ENCODE assay signal across 19 mouse cellular contexts in the genomic region with DNA sequence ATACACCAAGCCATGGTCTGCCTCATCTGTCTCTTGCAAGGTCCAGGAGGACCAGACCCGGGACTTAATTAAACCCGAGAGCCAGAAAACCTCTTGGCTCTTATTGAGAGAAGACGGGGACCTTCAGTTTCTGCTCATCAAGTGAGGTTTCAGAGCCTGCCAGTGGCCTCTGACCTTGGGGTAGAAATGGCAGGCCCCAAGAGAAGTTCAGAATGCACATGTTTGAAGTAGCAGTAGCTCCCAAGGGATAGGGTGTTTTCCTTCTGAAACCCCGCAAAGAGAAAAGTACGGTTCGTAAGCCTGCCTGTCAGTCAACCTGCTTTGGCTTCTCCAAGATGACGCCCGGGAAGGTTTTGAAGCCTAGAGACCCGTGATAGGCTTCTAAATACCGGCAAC.
A peak's percentile ranks its signal among the peaks of the same experiment; 100 is the strongest.
DNase-seq lines count a peak whose midpoint lies in the region; ATAC-seq and TF ChIP-seq lines count a peak whose summit lies in the region.
"Had no signal": no experiment of that assay in that cellular context is flagged by ENCODE, and none has a peak within 500 bp of the region (broad histone marks: within the 10 kb centered on the region; RNA-seq: fewer than 3 reads in every experiment).

No protein-coding gene starts in this region.

- H3K4me1 ChIP-seq in kidney, embryonic 16.5 days (ENCODE audit: insufficient read depth, low read length), result peaks cover 25% of the 10 kb centered on the region
- peaks cover 57% of the 10 kb centered on the region for H3K4me1 ChIP-seq in intestine, embryonic 16.5 days (ENCODE audit: control insufficient read depth, insufficient read depth, low read length)
- peaks cover 39 to 57% of the 10 kb centered on the region in 2 experiments for H3K4me1 ChIP-seq in liver, embryonic 14.5 days (replicated peaks; ENCODE audit: control insufficient read depth in 2 of 2, insufficient read depth in 2 of 2, low read length in 1 of 2)
- H3K4me1 ChIP-seq in stomach, embryonic 16.5 days (ENCODE audit: control insufficient read depth, insufficient read depth, low read length), result peaks cover 35% of the 10 kb centered on the region
- 0 out of 2 replicates have a peak, but pooled peaks cover 2% of the 10 kb centered on the region for H3K4me1 ChIP-seq in thymus, adult 2 months (replicated peaks; ENCODE audit: control insufficient read depth, insufficient read depth, low read length)
- H3K4me1 ChIP-seq: forebrain, embryonic 15.5 days had no signal

- H3K27me3 ChIP-seq in kidney, embryonic 16.5 days (ENCODE audit: insufficient read depth, low read length), result no peaks in the 10 kb centered on the region
- no peaks in the 10 kb centered on the region for H3K27me3 ChIP-seq in intestine, embryonic 16.5 days (replicated peaks; ENCODE audit: control insufficient read depth, insufficient read depth, low read length)
- no peaks in the 10 kb centered on the region for H3K27me3 ChIP-seq in liver, embryonic 14.5 days (ENCODE audit: control insufficient read depth, insufficient read depth, low read length)
- H3K27me3 ChIP-seq in stomach, embryonic 16.5 days (ENCODE audit: control insufficient read depth, insufficient read depth, low read length), result no peaks in the 10 kb centered on the region
- H3K27me3 ChIP-seq in thymus, adult 2 months (ENCODE audit: control insufficient read depth, insufficient read depth, low read length), result no peaks in the 10 kb centered on the region
- H3K27me3 ChIP-seq: heart, embryonic 15.5 days had no signal

- no peaks in the 10 kb centered on the region for H3K36me3 ChIP-seq in kidney, embryonic 16.5 days (ENCODE audit: insufficient read depth, low read length)
- no peaks in the 10 kb centered on the region for H3K36me3 ChIP-seq in intestine, embryonic 16.5 days (ENCODE audit: control insufficient read depth, insufficient read depth, low read length)
- no peaks in the 10 kb centered on the region for H3K36me3 ChIP-seq in liver, embryonic 14.5 days (replicated peaks; ENCODE audit: control insufficient read depth, insufficient read depth, low read depth)
- H3K36me3 ChIP-seq in stomach, embryonic 16.5 days (ENCODE audit: control insufficient read depth, insufficient read depth, low read length), result no peaks in the 10 kb centered on the region
- no peaks in the 10 kb centered on the region for H3K36me3 ChIP-seq in thymus, adult 2 months (ENCODE audit: control insufficient read depth, insufficient read depth, low read length)
- H3K36me3 ChIP-seq: forebrain, embryonic 15.5 days; heart, embryonic 15.5 days; neural tube, embryonic 13.5 days had no signal

- TF ChIP-seq CTCF in liver, embryonic 14.5 days (IDR thresholded peaks at IDR 0.05; ENCODE audit: low read depth), result no peak
- no peak for TF ChIP-seq CTCF in thymus, adult 2 months (IDR thresholded peaks at IDR 0.05; ENCODE audit: borderline replicate concordance, control insufficient read depth, extremely low read depth, insufficient read depth, low read length, poor library complexity)

- TF ChIP-seq POLR2A in thymus, adult 2 months (IDR thresholded peaks at IDR 0.05; ENCODE audit: control insufficient read depth, extremely low read depth, insufficient read depth, low read length, poor library complexity), result no peak

- 57% methylated on average over 10 of the region's 10 CpGs for WGBS in kidney, embryonic 16.5 days
- 55% methylated on average over 10 of the region's 10 CpGs for WGBS in intestine, embryonic 16.5 days
- 60% methylated on average over 10 of the region's 10 CpGs for WGBS in liver, embryonic 14.5 days (ENCODE audit: insufficient replicate concordance)
- WGBS in stomach, embryonic 16.5 days, result 69% methylated on average over 10 of the region's 10 CpGs
- WGBS in thymus, adult 2 months, result 94% methylated on average over 10 of the region's 10 CpGs

- DNase-seq in kidney, postnatal 10 days, result no peak
- no peak for DNase-seq in liver, embryonic 14.5 days (ENCODE audit: low read depth in 3 of 3, low spot score in 3 of 3)
- DNase-seq in thymus, adult 2 months, result no peak
- DNase-seq: adrenal gland, postnatal 10 days; cerebellum, adult 11 months; cerebellum, postnatal 14 days; embryo, embryonic 11 days; left cerebral cortex, postnatal 4 days; lung, adult 18-20 months; lung, postnatal 14 days; thymus, postnatal 36 days had no signal

- H3K27ac ChIP-seq in kidney, embryonic 16.5 days (ENCODE audit: low read length), result peak overlapping the region; percentile 54; the same call in 1 of the 2 replicates
- peak overlapping the region; percentile 82 for H3K27ac ChIP-seq in intestine, embryonic 16.5 days (ENCODE audit: low read length)
- peak overlapping the region; percentile 88 for H3K27ac ChIP-seq in liver, embryonic 14.5 days
- peak overlapping the region; percentile 61 for H3K27ac ChIP-seq in stomach, embryonic 16.5 days (ENCODE audit: low read length)
- no peak overlapping the region for H3K27ac ChIP-seq in thymus, adult 2 months (ENCODE audit: control insufficient read depth, insufficient read depth, low read length)
- H3K27ac ChIP-seq: forebrain, embryonic 15.5 days; heart, embryonic 15.5 days; kidney, postnatal 0 days; neural tube, embryonic 13.5 days had no signal

- H3K9ac ChIP-seq in kidney, embryonic 16.5 days (replicated peaks; ENCODE audit: low read length), result no peak overlapping the region
- no peak overlapping the region for H3K9ac ChIP-seq in intestine, embryonic 16.5 days (ENCODE audit: low read depth, low read length)
- H3K9ac ChIP-seq in liver, embryonic 14.5 days (replicated peaks), result peak overlapping the region; percentile 0
- H3K9ac ChIP-seq in stomach, embryonic 16.5 days (ENCODE audit: low read length), result no peak overlapping the region
- H3K9ac ChIP-seq: forebrain, embryonic 15.5 days; heart, embryonic 15.5 days; neural tube, embryonic 13.5 days had no signal

- no peak for ATAC-seq in kidney, embryonic 16.5 days (ENCODE audit: low FRiP score, low TSS enrichment)
- no peak for ATAC-seq in intestine, embryonic 16.5 days
- ATAC-seq in liver, embryonic 14.5 days (ENCODE audit: insufficient read depth), result no peak
- no peak for ATAC-seq in stomach, embryonic 16.5 days (ENCODE audit: insufficient read depth, low FRiP score)
- no peak for ATAC-seq in megakaryocyte-erythroid progenitor cell, adult 5-6 weeks (replicated peaks; ENCODE audit: low FRiP score, low TSS enrichment, poor library complexity, severe bottlenecking)
- ATAC-seq: forebrain, embryonic 15.5 days had no signal

- H3K4me2 ChIP-seq in kidney, embryonic 16.5 days (replicated peaks; ENCODE audit: low read depth, low read length), result no peak overlapping the region
- peak overlapping the region; percentile 26 for H3K4me2 ChIP-seq in intestine, embryonic 16.5 days (ENCODE audit: low read depth, low read length)
- peak overlapping the region; percentile 6 for H3K4me2 ChIP-seq in liver, embryonic 14.5 days (ENCODE audit: low read depth)
- H3K4me2 ChIP-seq in stomach, embryonic 16.5 days (ENCODE audit: low read depth, low read length), result no peak overlapping the region
- H3K4me2 ChIP-seq: forebrain, embryonic 15.5 days; heart, embryonic 15.5 days; neural tube, embryonic 13.5 days had no signal

- no peak overlapping the region for H3K4me3 ChIP-seq in kidney, embryonic 16.5 days (ENCODE audit: low read length)
- H3K4me3 ChIP-seq in intestine, embryonic 16.5 days (ENCODE audit: low read length), result no peak overlapping the region
- no peak overlapping the region for H3K4me3 ChIP-seq in liver, embryonic 14.5 days (ENCODE audit: insufficient read depth in 1 of 2, low read depth in 2 of 2, low read length in 2 of 2)
- H3K4me3 ChIP-seq in stomach, embryonic 16.5 days (replicated peaks; ENCODE audit: low read length), result no peak overlapping the region
- H3K4me3 ChIP-seq in thymus, adult 2 months (ENCODE audit: control insufficient read depth, insufficient read depth, low read length), result no peak overlapping the region
- H3K4me3 ChIP-seq: forebrain, embryonic 15.5 days; heart, embryonic 15.5 days; neural tube, embryonic 13.5 days had no signal

- no peaks in the 10 kb centered on the region for H3K9me3 ChIP-seq in kidney, embryonic 16.5 days (ENCODE audit: low read length)
- H3K9me3 ChIP-seq in intestine, embryonic 16.5 days (ENCODE audit: control insufficient read depth, low read length), result no peaks in the 10 kb centered on the region
- H3K9me3 ChIP-seq in liver, embryonic 14.5 days (ENCODE audit: control insufficient read depth, low read length), result no peaks in the 10 kb centered on the region
- no peaks in the 10 kb centered on the region for H3K9me3 ChIP-seq in stomach, embryonic 16.5 days (replicated peaks; ENCODE audit: control insufficient read depth, low read length)
- H3K9me3 ChIP-seq: forebrain, embryonic 15.5 days; heart, embryonic 15.5 days; neural tube, embryonic 13.5 days had no signal

- no peak for TF ChIP-seq EP300 in liver, embryonic 14.5 days (IDR thresholded peaks at IDR 0.05; ENCODE audit: low read depth)

Comparison
In these comparisons a context has a peak if more than half of its experiments do, and no peak if none do; other contexts are left out.
1. H3K4me2 ChIP-seq: peak in intestine, embryonic 16.5 days (single experiment) and liver, embryonic 14.5 days (single experiment); none in kidney, embryonic 16.5 days (single experiment) and stomach, embryonic 16.5 days (single experiment).